Mouse (Mus musculus) neural tube, embryonic 14.5 days (tissue): ENCODE measurements around the gene Atp2b4. TPM values are rescaled to one million over a fixed set of nuclear protein-coding genes. Genes with fewer than 3 reads are reported as not detected.
"Not testable (repeated sequence)": the region's sequence is repeated elsewhere in the genome, so short reads cannot be mapped to it uniquely, and the experiment has no call there.

ENCODE experiments used
- ATAC-seq: fragments of 200-750 bp; cut with Nextera tagmentation; 2 replicates; pipeline ENCODE4 v1.8.0; 2017; ENCODE audit warnings: low read depth, mild to moderate bottlenecking, moderate TSS enrichment, moderate library complexity
- H3K27ac ChIP-seq: fragments of 300-500 bp; sonication (generic); 2 replicates; pipeline ENCODE4 v1.5.1; 2014; ENCODE audit warnings: low read depth, mild to moderate bottlenecking, control low read depth, low read length, moderate library complexity, mixed read lengths
- H3K27me3 ChIP-seq: fragments of 300-500 bp; sonication (generic); 2 replicates; pipeline ENCODE4 v1.6.1; 2014; ENCODE audit warnings: low read length; ENCODE audit not compliant: control insufficient read depth, insufficient read depth
- H3K36me3 ChIP-seq: fragments of 300-500 bp; sonication (generic); 2 replicates; pipeline ENCODE4 v1.6.1; 2014; ENCODE audit warnings: low read length, mixed read lengths; ENCODE audit not compliant: control insufficient read depth, insufficient read depth
- H3K4me1 ChIP-seq: fragments of 300-500 bp; sonication (generic); 2 replicates; pipeline ENCODE4 v1.6.1; 2014; ENCODE audit warnings: low read length; ENCODE audit not compliant: control insufficient read depth, insufficient read depth
- H3K4me2 ChIP-seq: fragments of 300-500 bp; sonication (generic); 2 replicates; pipeline ENCODE4 v1.6.1; 2014; ENCODE audit warnings: mild to moderate bottlenecking, low read depth, low read length, control low read depth
- H3K4me3 ChIP-seq: fragments of 300-500 bp; sonication (generic); 2 replicates; pipeline ENCODE4 v1.5.1; 2014; ENCODE audit warnings: low read depth, low read length, control low read depth, mixed read lengths
- H3K9ac ChIP-seq: fragments of 300-500 bp; sonication (generic); replicated peaks from 2 replicates; pipeline ENCODE4 v1.6.1; 2014; ENCODE audit warnings: low read depth, mild to moderate bottlenecking, control low read depth, low read length, mixed read lengths
- H3K9me3 ChIP-seq: fragments of 300-500 bp; sonication (generic); 2 replicates; pipeline ENCODE4 v1.6.1; 2016; ENCODE audit warnings: low read length; ENCODE audit not compliant: control insufficient read depth
- WGBS: fragments of 180-500 bp; shearing (Covaris S2); extraction: QIAGEN DNeasy Blood & Tissue Kit; methylation state at CpG from one replicate; pipeline ENCODE4 v1.1.7; 2014; 5-methylcytosine and 5-hydroxymethylcytosine counted together
- polyA plus RNA-seq: library from polyadenylated mRNA; unstranded; fragments of >200 nt; fragmentation: Nextera tagmentation; extraction: Ambion mirVana; gene quantifications from 2 replicates; pipeline ENCODE4 v1.2.1, GENCODE M21; 2014

Atp2b4 gene
- polyA plus RNA-seq, 1 experiment from 2014 or later = 30.3 TPM

DNA sequence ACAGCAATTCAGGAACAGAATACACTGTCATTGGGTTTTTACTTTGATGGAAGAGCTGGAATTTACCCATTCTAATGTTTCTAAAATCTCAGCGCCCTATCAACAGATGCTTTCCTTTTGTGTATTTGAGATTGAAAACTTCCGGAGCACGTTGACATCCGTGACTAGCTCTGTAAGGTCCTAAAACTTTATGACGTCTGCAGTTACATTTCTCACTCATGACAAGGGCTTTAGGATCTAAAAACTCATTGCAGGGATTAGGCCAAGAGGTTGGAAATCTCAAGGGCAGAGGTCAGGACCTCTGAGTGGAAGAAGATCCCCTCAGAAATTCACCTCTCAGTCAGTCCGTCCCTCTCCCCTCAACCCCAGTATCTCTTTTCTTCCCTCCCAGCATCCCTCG lies 112.5 kb downstream of the Atp2b4 start:
- no peak overlapping the region for H3K4me2 ChIP-seq
- H3K4me1 ChIP-seq = no peaks in the 10 kb centered on the region
- H3K27ac ChIP-seq = no peak overlapping the region
- H3K36me3 ChIP-seq = no peaks in the 10 kb centered on the region
- H3K9me3 ChIP-seq = no peaks in the 10 kb centered on the region
- no peak overlapping the region for H3K4me3 ChIP-seq
- no peak for ATAC-seq
- 69% methylated on average over 7 of the region's 7 CpGs for WGBS
- H3K9ac ChIP-seq = no peak overlapping the region
- no peaks in the 10 kb centered on the region for H3K27me3 ChIP-seq

DNA sequence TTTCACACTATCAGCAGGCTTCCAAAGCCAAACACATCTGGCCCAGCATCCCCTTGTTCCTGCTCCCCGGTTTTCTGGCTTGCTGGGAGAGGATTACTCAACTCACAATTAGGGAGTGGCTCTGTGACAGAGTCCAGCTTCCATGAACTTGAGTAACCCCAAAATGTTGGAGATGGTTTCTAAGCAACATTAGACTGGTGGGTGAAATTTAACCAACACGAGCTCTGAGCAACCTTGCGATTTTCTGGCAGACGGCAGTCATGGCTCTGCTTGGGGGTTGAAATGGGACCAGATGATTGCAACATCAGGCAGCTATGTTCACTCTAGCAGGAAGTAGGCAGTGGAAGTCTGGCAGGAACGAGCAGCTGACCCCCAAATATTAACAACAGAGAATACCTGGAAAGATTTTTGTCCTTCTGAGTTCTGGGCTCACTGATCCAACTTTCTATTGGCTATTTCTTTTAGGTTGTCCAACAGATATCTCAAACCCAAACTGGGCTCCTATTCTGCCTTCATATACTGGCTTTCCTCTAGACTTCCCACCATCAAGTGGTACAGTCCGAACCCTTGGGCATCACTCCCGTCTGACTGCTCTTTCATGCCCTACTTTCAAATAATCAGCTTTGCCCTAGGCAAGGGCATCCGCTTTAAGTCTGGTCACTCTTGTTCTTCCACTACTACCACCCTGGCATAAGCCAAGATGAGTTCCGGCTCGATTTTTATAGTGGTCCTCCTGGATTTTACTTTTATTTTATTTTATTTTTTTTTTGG lies 114.9 kb downstream of the Atp2b4 start:
- ATAC-seq = no peak
- Histone ChIP-seq H3K4me1 (no peaks in the 10 kb centered on the region), H3K4me2 (no peak overlapping the region), H3K4me3 (no peak overlapping the region), H3K9me3 (no peaks in the 10 kb centered on the region), H3K9ac (no peak overlapping the region), H3K27me3 (no peaks in the 10 kb centered on the region), H3K36me3 (no peaks in the 10 kb centered on the region), H3K27ac (no peak overlapping the region)
- 87% methylated on average over 10 of the region's 10 CpGs for WGBS

- no peak for ATAC-seq
- no peaks in the 10 kb centered on the region for H3K9me3 ChIP-seq
- H3K4me2 ChIP-seq = no peak overlapping the region
- no peak overlapping the region for H3K4me3 ChIP-seq
- no peaks in the 10 kb centered on the region for H3K36me3 ChIP-seq
- no peaks in the 10 kb centered on the region for H3K27me3 ChIP-seq
- WGBS = 87% methylated on average over 3 of the region's 3 CpGs
- H3K27ac ChIP-seq = no peak overlapping the region
- H3K4me1 ChIP-seq = no peaks in the 10 kb centered on the region
- no peak overlapping the region for H3K9ac ChIP-seq
Measured at GRCm38 (mm10) chr1:133671801-133672200, 129.0 kb downstream of the Atp2b4 start.

- Histone ChIP-seq H3K9ac (no peak overlapping the region), H3K27ac (no peak overlapping the region), H3K4me1 (no peaks in the 10 kb centered on the region), H3K9me3 (no peaks in the 10 kb centered on the region), H3K4me2 (no peak overlapping the region), H3K4me3 (no peak overlapping the region), H3K36me3 (no peaks in the 10 kb centered on the region), H3K27me3 (no peaks in the 10 kb centered on the region)
- no peak for ATAC-seq
- WGBS = 95% methylated on average over 3 of the region's 3 CpGs
Measured at GRCm38 (mm10) chr1:133671266-133671665, 129.6 kb downstream of the Atp2b4 start.

- Histone ChIP-seq H3K27ac (no peak overlapping the region), H3K4me1 (no peaks in the 10 kb centered on the region), H3K9ac (no peak overlapping the region), H3K36me3 (no peaks in the 10 kb centered on the region), H3K4me3 (no peak overlapping the region), H3K9me3 (no peaks in the 10 kb centered on the region), H3K4me2 (no peak overlapping the region), H3K27me3 (no peaks in the 10 kb centered on the region)
- ATAC-seq = no peak
- 81% methylated on average over 6 of the region's 6 CpGs for WGBS
Measured at GRCm38 (mm10) chr1:133670776-133671175, 130.1 kb downstream of the Atp2b4 start.

DNA sequence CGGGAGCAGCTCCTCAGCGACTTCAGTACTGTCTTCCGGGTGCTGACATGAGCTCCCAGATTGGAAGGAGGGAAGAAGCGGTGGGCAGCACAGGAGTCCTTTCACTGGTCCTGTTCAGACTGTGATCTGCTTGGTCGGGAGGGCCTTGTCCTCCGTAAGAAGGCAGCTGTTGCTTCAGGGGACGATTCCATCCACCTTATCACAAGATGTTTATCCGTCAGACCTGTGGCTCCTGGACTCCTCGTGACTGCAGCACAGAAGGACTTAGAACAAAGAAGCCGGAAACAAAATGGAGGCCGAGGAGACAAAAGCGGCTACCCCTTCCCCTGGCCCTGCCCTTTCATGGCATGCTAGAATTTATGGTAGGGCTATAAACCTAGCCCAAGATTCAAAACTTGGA lies 130.7 kb downstream of the Atp2b4 start:
- Histone ChIP-seq H3K9ac (no peak overlapping the region), H3K4me2 (no peak overlapping the region), H3K27me3 (no peaks in the 10 kb centered on the region), H3K9me3 (no peaks in the 10 kb centered on the region), H3K4me1 (no peaks in the 10 kb centered on the region), H3K4me3 (no peak overlapping the region), H3K27ac (no peak overlapping the region), H3K36me3 (no peaks in the 10 kb centered on the region)
- 41% methylated on average over 12 of the region's 12 CpGs for WGBS
- ATAC-seq = no peak

- no peaks in the 10 kb centered on the region for H3K9me3 ChIP-seq
- ATAC-seq = no peak
- no peak overlapping the region for H3K4me3 ChIP-seq
- H3K36me3 ChIP-seq = no peaks in the 10 kb centered on the region
- H3K9ac ChIP-seq = no peak overlapping the region
- H3K27me3 ChIP-seq = no peaks in the 10 kb centered on the region
- H3K27ac ChIP-seq = no peak overlapping the region
- 88% methylated on average over 3 of the region's 3 CpGs for WGBS
- no peak overlapping the region for H3K4me2 ChIP-seq
- no peaks in the 10 kb centered on the region for H3K4me1 ChIP-seq
Measured at GRCm38 (mm10) chr1:133668618-133669017, 132.2 kb downstream of the Atp2b4 start.

DNA sequence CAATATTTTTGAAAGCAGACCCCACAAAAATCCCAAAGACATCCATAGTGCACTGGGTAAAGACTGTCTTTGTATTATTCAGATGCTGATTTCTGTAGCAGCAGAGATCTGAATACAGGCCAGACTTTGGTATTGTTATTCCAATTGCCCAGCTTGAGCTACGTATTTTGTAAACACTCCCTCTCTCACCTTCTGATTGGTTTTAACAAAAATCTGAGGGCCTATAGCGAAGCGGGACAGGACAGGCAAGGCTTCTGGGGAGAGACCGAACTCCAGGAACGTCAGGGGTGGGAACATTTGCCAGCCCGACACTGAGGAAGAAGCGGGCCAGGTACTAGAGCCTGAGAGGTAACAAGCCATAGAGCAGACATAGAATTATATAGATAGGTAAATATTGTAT lies 133.1 kb downstream of the Atp2b4 start:
- Histone ChIP-seq H3K27me3 (no peaks in the 10 kb centered on the region), H3K4me3 (no peak overlapping the region), H3K27ac (no peak overlapping the region), H3K9me3 (no peaks in the 10 kb centered on the region), H3K36me3 (no peaks in the 10 kb centered on the region), H3K4me2 (no peak overlapping the region), H3K9ac (no peak overlapping the region), H3K4me1 (no peaks in the 10 kb centered on the region)
- 37% methylated on average over 7 of the region's 7 CpGs for WGBS
- ATAC-seq = no peak

DNA sequence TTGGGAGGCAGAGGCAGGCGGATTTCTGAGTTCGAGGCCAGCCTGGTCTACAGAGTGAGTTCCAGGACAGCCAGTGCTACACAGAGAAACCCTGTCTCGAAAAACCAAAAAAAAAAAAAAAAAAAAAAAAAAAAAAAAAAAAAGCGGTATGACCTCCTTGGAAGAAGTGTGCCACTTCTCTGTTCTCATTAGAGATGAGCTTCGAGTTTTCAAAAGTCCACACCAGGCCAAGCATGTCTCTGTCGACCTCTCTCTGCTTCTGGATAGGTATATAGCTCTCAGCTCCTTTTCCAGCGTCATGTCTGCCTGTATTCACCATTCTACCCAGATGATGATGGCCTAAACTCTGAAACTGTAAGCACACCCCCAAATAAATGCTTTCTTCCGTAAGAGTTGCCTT lies 135.1 kb downstream of the Atp2b4 start:
- ATAC-seq, H3K4me2 ChIP-seq, H3K4me1 ChIP-seq, H3K27me3 ChIP-seq, H3K27ac ChIP-seq, H3K4me3 ChIP-seq, H3K9me3 ChIP-seq, H3K36me3 ChIP-seq, H3K9ac ChIP-seq: not testable (repeated sequence)
- 85% methylated on average over 5 of the region's 8 CpGs for WGBS
